Mouse (Mus musculus) frontal cortex, postnatal 25 days (tissue): Measurements from ENCODE around the gene Itpr2.

Source experiments
- DNase-seq, 2 experiments: peaks; one replicate each; pipeline ENCODE4 v3.0.0; 2022; ENCODE audit warnings: low spot score in 2 of 2

Gene Itpr2

DNA sequence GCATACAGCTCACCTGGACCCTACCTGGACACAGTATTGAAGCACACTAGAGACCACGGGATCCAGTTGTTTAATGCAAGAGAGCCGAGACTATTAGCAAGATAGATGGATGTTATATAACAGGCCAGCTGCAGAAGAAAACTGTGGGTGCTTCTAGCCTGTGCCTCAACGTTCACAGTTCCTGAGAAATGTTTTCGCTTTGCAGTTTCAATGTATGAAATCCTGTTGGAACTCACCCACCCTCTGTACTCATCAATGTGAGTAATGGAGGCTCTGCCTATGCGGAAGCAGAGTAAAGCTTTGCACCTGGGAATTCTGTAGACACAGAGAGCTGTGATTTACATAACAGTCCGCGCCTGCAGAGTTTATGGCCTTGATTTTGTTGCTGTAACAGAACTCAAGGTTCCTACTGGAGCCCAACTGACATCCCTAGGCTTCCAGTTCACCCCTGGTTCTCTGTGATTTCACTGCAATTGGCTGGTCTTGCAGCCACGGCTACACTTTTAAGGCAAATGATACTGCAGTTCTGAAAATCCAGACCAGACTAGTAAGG, 344.0 kb downstream of the Itpr2 start:
- DNase-seq: no peak

DNA sequence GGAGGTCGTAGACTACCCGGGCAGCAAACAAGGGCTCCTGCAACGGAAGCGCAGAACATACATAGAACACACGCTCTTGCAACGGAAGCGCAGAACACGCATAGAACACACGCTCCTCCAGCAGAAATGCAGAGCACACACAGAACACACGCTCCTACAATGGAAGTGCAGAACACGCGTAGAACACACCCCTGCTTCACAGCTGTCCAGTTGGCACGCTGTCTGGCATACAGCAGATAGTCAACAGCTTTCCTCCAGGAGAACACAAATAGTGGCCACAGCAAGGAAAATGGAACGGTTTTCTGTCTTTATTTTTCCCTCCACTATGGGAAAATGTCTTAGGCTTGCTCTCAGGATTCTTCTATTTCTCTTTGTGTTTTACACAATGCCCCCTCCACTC, 344.9 kb downstream of the Itpr2 start:
- no peak for DNase-seq

DNA sequence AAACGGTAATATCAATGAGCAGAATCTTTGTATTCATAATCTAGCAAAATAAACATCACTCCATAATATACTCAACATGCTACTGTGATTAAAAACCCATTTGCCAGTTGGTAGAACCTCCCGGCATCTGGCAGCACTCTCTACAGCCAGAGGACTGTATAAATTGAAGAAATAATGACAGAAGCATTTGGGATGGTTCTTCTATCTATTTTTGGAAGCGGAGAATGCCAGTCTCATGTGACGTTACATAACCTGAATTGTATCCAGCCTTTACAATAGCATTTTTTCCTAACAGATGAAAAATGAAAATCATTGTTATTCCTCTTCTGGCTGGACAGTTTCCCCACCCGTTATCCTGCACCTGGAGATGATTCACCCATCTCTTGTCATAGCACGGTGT, 345.5 kb downstream of the Itpr2 start:
- no peak for DNase-seq

DNA sequence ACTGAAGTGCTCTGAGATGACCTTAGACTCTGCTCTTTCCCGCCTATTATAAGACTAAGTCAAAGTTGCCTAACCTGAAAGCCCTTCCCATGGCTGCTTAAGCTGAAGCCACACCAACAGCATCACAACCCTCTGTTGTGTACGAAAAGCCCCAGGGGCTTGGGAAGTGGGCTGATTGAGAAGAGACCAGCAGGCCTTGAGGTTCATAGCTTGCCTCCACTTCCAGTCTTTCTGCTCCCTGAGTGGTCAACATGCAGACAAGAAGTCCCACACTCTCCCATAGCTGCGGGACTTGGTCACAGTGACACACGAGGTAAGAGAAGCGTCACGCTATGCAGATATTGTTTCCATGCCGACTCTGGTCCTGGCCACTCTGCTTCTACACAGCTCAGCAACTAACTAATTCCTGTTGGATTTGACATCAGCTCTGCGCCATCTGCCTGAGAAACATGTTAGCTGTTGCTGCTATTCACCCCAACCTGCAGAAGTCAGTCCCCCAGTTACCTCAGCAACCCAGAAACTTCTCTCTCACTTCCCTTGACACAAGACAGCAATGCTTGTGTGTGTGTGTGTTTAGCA, 346.8 kb downstream of the Itpr2 start:
- no peak for DNase-seq

DNA sequence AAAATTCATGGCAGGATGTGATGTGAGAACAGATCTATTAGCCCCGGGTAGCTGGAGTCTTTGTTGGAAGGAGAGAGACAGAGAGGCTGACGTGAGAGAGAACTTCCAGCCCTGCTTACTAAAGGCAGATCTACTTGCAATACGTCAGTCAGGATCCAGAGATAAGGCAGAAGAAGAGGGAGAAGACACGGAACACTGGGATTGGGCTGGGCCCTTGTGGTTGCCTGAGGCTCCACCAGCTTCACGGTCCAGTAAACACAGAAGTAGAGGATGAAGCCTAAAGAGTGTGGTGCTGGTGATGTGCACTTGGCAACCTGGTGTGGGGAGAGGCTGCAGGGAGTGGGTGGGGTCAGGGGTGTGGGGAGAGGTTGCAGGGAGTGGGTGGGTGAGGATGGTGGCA, 349.2 kb downstream of the Itpr2 start:
- DNase-seq: no peak

DNA sequence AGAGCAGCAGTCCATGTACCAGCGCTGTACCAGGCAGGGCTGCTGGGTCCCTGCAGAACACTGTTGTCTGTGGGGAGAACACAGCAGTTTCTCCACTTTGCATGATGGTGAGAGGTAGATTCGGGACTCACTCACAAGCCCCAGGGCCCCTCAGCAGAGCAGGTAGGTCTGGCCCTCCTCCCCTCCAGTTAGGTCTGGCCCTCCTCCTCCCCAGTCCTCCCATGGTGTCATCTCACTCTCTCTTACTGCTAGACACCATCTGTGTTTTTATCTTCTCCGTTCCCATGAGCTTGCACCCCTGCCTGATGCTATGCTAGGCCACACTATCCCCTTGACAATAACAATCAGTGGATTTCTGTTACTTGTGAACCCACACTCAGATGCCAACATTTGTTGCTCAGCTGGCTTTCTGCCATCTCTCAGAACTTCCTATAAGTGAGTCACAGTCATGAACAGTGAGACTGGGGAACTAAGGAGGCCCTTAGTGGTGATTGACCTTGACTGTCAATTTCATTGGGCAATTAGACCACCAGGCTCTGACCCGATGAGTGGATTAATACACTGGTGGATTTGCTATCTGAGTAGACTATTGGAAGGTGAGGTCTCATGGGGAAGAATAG, 360.9 kb downstream of the Itpr2 start:
- DNase-seq: no peak

DNA sequence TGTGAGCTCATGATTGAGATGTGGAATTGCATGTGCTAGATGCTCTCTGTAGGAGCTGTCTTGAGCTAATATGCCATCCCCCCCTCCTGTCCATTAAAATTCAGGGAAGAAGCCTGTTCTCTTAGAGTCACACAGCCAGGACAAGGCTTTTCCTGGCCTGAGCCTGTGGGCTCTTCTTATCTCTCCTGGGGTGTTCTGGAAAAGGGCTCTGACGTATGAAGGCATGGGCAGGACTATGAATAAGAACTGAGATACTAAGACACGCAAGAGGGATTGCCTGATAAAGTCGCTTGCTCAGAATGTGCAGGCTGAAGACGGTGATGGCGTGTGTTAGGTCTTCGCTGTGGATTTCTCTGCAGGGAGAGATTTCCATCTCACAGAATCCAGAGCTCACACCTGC, 361.9 kb downstream of the Itpr2 start:
- DNase-seq: no peak

DNA sequence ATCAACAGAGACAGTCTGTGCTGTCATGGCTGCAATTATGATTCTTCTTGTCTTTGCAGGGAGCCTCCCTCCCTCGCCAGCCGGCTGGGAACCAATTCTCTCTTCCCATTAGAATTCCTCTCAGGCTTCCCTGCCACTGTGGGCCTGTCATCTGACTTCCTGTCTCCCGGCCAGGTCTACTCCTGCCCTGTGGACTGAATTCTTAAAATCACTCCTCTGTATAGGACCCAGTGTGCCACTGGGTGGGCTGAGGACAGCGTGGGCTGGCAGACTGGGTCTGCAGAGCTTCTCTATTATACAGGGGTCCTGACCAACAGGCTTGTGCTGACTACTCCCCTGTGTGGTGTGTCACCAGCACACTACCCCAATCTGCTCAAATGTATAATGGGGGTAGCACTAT, 365.4 kb downstream of the Itpr2 start:
- peak; percentile 17 to 23 for DNase-seq

DNA sequence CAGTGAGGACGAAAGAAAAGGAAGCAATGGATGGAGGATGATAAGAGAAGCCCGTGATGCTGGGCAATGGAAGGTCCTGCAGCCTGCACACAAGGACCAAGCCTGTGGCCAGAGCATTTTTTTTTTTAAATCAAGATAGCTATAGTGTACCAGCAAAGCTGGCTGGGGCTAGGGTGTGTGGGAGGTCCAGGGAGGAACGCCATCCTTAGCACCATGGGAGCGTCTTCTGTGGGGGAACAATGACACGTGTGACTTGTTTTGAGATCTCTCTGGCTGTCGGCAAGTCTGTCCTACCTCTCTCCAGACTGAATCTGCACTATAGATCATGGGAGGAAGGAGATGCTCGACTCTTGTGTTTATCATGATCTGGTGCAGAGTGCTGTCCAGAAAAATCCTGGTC, 365.8 kb downstream of the Itpr2 start:
- DNase-seq: no peak

DNA sequence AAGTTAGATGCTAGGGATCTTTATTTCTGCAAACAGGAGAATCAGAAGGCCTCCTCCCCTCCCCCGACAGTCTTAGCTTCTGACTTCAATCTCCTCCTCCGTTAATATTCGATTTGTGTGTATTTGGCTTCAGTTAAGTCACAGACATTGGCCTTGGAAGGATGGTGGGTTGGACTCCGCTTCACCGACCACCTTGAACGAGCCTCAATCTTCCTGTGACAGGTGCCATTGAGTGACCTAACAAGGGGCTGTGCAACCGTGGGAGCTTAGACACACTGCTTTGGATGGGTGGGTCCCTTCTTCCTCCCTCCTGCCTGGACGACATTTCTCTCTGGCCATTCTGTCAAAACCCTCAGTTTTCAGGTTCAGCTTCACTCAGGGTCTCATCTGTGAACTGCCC, 366.7 kb downstream of the Itpr2 start:
- DNase-seq: no peak

DNA sequence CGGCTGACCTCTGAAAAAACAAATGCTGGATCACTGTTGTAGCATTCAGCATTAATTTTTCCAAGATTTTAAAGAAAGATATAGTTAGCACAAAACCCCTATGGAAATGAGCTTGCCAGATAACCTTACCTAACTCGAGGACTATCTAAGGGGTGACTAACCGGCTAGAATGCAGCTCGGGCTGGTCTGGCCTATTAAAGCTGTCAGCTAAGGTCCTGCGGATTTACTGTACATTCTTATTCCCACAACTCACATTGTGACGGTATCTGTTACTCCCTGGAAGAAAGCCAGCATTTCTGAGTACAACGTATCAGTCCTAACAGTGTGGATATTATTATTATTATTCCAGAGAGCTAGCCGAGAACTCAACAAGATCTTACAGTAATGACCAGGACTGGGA, 368.1 kb downstream of the Itpr2 start:
- no peak for DNase-seq

DNA sequence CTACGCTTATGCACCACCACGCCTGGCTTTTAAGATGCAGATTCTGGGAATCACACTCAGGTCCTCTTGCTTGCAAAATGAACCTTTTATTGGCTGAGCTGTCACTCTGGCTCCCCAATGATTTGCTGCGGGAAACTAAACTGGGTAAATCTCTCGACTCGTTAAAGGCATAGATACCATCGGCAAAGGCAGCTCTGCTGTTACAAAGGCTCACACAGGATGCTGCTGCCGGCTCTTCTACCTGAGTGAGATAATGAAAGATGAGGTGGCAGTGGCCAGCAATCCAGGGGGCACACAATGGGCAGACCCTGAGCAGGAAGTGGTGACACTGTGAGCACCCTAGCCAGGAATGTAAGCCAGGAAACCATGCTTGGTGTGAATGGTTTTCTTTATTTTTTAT, 373.0 kb downstream of the Itpr2 start:
- DNase-seq: no peak

DNA sequence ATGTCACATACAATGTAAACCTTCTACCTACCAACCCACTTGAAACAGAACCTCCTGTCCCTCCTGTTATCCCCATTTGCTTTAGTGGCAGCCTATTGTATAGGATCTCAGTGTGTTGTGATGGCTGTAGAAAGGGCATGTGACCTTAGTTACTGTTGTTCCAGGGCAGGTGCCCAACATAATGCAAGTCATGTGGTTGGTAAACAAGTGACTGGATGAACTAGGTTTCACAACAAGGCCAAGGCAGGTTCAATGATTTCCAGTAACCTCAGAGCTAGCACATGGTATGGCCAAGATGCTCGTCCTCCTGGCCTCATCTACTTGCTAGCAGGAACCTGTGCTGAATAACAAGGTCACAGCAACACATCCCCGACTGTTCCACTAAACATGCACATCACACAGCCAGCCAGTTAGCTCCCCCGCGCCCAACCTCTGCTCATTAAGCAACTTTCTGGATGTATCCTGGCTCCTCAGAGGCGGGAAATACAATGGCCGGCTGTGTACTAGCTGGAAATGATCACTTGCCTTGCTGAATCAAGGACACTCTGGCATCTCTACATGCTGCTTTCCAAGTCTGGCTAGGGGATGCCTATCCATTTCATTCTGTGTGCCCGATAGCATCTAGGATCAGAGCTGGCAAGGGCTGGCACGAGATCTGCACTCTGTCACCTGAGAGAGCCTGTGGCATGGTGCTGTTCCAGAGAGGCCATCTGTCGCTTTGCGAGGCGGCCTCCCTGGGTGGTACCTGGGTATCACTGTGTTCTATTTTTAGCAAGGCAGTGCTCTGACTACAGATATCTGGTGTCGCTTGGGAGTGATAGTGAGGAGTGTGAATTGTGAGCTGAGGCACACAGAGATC, 375.0 kb downstream of the Itpr2 start:
- DNase-seq: no peak

DNA sequence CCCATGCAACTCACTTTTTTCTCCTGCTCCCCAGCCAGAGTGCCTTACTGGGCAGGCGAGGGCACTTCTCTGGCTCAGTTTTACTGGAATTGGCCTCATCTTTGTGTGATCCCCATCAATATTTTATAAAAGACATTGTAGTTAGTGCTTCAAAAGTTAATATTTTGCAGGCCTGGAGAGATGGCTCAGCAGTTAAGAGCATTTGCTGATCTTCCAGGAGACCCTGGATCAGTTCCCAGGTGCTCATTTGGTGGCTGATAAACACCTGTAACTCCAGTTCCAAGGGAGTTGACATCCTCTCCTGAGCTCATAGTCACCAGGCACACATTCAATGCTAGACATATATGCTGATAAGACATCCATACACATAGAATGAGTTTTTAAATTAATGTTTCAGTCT, 376.4 kb downstream of the Itpr2 start:
- DNase-seq: no peak

DNA sequence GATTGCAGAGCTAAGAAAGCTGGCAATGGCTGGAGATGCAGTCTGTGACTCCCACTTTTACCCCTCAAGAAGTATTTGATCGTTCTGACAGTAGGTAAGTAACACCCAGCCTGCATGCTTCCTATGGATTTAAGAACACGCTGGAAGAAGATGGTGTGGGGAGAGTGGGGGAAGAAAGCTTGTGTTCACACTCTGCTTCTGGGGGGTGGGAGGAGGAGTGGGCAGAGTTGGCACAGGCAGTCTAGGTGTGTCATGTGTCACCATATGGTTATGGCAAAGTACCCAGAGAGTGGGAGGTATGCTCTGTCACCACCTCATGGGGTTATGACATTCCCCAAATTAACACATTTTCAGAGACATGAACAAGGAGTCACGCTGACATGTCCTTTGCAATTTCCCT, 377.5 kb downstream of the Itpr2 start:
- no peak for DNase-seq

DNA sequence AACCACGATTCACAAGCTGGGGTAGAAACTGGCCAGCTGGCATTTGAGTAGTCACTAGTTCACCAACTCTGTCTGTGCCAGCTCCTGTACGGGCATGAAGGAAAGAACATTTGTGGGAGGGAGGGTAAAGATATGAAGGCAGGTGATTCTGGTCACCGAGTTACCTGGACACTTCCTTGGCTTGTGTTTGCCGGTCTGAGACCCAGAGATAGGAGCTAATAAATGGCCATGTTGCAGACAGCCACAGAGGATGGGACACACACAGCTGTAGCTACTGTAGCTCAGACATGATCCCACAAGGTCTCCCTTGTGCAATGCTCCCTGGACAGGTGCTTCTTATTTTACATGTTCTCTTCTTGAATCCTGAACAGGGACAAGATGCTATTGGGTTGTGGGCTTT, 378.4 kb downstream of the Itpr2 start:
- no peak for DNase-seq

DNA sequence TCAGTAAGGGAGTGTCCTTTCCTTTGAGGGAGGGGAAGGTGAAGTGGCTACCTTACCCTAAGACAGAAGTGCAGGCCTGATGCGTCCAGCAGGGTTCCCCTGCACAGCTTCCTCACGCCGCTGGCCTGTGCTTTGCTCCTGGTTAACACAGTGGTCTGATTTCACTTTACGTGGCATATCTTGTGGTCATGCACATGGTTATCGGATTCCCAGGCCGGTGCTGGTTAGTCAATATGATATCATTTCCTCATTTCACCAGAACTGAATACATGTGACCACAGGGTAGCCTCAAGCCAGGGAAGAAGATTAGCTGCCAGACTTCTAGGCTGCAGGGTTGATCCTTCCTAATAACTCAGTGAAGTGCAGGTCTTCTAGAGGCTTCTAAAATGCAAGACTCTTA, 381.9 kb downstream of the Itpr2 start:
- DNase-seq: no peak

DNA sequence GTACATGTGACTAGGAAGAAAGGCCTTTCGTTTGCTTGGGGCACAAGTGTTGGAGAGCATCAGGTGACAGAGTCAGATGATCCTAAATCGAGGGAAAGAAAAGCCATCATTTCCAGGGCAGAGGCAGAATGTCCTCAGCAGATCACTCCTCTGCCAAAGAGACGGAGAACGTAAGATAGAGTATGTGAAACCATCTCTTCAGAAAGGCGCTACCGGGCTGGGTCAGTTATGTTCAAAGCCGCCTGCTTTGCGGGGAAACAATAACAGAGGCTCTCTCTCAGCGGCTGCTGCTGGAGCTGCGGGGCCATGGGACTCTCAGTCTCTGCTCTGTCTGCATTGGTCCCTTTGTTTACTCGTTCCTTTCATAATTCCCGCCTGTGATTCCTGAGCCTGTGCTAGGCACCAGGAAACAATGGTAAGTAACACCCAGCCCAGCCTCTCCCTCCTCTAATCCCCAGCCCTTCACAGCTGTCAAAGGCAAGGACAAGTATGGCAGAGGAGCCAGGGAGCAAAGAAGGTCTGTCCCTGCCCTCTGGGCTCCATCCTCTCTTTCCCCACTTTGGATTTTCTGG, 387.2 kb downstream of the Itpr2 start:
- no peak for DNase-seq

DNA sequence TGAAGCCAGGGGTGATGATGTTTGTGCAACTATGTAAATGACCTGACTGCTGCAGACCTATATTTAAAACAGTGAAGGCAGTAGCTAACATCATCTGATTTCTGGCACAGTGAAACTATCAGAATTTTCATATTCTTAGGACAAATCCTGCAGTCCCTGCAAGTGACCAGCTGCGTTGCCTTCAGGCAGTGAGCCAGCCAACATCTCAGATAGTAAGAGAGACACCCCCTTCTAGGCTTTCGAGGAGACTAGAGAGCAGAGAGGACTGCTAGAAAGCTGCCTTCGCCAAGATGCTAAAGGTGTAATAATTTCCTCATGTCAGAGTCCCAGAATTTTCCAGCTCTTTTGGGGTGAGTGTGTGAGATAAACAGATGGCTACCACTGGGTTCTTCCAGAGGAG, 388.0 kb downstream of the Itpr2 start:
- no peak for DNase-seq

DNA sequence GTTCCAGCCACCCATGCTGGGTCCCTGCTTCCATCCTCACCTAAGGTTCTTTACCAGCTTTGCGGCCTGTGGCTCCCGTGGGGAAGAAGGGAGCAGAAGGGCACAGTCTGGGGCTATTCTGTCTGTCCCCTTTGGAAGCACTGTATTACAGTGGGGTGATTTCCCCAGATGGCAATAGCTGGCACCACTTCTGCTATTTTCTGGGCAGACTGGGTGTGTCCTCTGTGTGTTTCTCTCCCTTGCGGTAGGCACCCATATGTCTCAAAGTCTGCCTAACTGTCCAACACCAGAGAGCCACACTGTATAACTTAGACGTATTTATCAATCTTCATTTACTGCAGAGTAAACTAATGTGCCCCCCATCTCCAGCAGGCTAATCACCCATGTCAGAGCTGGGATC, 388.9 kb downstream of the Itpr2 start:
- DNase-seq: no peak

DNA sequence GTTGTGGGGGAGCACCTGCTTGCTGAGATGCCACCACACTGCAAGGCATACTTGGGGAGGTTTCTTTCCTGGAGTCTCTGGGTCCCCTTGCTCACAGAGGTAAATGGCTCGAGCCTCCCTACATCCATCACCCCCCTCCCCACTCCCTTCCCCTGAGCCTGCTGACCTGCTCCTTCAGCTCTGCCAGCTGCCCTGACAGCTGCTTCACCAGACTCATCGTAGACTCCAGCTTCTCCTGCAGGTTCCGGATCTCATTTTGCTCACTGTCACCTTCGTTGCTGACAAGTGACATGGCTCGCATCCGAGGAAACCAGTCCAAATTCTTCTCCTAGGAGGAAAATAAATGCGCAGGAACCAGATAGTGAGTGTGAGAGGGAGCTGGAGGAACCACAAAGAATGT, 389.8 kb downstream of the Itpr2 start:
- no peak for DNase-seq

DNA sequence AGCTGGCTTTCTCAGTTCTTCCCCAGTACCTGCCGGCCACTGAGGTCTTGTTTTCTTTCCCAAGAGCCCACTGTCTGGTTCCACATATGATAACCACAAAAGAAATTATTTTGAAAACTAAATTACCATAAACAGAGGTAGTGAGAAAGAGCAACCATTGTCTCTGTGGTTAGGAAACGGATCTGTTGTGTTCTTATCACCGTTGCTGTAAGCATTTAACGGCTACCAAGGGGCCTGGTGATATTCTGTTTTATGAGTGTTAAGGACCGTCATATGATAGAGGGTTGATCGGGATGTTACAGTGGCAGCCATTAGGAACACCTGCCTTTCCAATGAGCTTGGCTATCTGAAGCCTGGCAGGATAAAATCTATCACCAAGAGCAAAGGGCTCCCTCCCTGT, 390.2 kb downstream of the Itpr2 start:
- no peak for DNase-seq
